Mouse (Mus musculus): ENCODE measurements around the gene Smco1. TPM values are rescaled to one million over a fixed set of nuclear protein-coding genes. Genes with fewer than 3 reads are reported as not detected.
"Not testable (repeated sequence)": the region's sequence is repeated elsewhere in the genome, so short reads cannot be mapped to it uniquely, and the experiment has no call there.

Smco1 gene
- polyA plus RNA-seq (2015; fragmentation: Nextera tagmentation; extraction: Ambion mirVana): not detected in 2 replicates

DNA sequence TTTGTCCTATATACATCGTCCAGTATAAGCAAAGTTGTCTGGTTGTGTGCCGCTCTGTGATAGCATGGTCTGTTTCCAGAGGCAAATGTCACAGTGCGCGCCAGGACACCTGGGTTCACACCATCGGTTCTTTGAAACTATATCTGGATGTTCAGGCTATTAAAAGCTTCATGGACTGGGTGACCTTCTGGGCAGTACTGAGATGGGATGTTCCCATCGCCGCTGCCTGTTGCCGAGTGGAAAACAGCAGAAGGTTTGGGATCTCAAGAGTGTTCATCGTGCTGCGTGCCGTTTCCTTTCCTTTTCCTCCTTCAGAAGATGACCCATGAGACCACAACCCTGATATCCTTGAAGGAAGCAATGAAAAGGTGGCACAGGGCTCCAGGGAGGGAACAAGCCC lies at the start of gene Smco1:
TSS of gene Smco1 (plus strand) at position 178 of the 400 bp plus-strand sequence.
- no peaks in the 10 kb centered on the region for H3K36me3 ChIP-seq (ENCODE audit: control insufficient read depth, insufficient read depth, low read length)
- H3K9ac ChIP-seq (ENCODE audit: low read depth, low read length): no peak within 1 kb of the TSS
- 88% methylated on average over 11 of the region's 11 CpGs for WGBS
- H3K27me3 ChIP-seq (replicated peaks; ENCODE audit: control insufficient read depth, insufficient read depth, low read length): no peaks in the 10 kb centered on the region
- no peak within 1 kb of the TSS for H3K27ac ChIP-seq (ENCODE audit: low read depth, low read length)
- no peaks in the 10 kb centered on the region for H3K9me3 ChIP-seq (ENCODE audit: control insufficient read depth, low read length)
- no peak within 1 kb of the TSS for H3K4me2 ChIP-seq (ENCODE audit: low read length)
- H3K4me1 ChIP-seq (ENCODE audit: control insufficient read depth, insufficient read depth, low read depth, low read length): no peaks in the 10 kb centered on the region
- H3K4me3 ChIP-seq (ENCODE audit: low read length): no peak within 1 kb of the TSS
- ATAC-seq: no peak

DNA sequence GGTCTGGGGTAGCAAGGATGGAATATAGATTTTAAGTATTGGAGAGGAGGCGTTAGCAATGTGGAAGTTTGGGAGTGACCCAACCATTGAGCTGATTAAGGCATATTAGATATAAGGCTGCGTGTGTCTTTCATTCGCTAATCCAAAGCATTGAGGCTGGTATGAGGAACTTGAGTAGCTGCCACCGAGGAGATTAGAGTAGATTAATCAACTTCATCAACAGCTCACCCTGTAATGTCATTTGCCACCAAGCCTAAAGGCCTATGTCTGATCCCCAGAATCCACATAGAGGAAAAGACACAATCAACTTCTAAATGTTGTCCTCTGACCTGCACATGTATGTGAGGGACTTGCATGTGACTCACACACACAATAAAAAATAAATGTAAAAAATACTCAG lies 49.5 kb upstream of the Smco1 start:
- Histone ChIP-seq H3K27ac (ENCODE audit: low read depth, low read length) (no peak overlapping the region), H3K4me3 (ENCODE audit: low read length) (no peak overlapping the region), H3K36me3 (ENCODE audit: control insufficient read depth, insufficient read depth, low read length) (no peaks in the 10 kb centered on the region), H3K27me3 (replicated peaks; ENCODE audit: control insufficient read depth, insufficient read depth, low read length) (no peaks in the 10 kb centered on the region), H3K4me2 (ENCODE audit: low read length) (no peak overlapping the region), H3K4me1 (ENCODE audit: control insufficient read depth, insufficient read depth, low read depth, low read length) (no peaks in the 10 kb centered on the region), H3K9ac (ENCODE audit: low read depth, low read length) (no peak overlapping the region), H3K9me3 (ENCODE audit: control insufficient read depth, low read length) (no peaks in the 10 kb centered on the region)
- WGBS: 83% methylated on average over 4 of the region's 4 CpGs
- ATAC-seq: no peak

DNA sequence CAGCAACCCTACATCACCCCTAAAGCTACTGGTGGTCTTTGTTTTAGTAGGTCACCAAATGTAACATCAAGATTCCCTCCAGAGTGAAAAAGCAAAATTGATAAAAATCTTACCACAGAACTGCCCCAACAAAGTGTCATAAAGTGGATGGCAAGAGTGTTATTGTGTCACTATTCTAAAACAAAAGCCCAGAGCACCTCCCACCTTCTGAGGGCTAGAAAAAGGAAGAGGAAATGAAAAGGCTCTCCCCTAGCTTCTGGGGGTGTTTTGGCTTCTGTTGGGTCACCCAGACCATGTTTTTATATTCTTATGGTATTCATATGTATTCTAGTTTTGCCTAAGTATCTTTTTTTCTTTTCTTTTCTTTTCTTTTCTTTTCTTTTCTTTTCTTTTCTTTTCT lies 48.9 kb upstream of the Smco1 start:
- no peaks in the 10 kb centered on the region for H3K27me3 ChIP-seq (replicated peaks; ENCODE audit: control insufficient read depth, insufficient read depth, low read length)
- no peak overlapping the region for H3K27ac ChIP-seq (ENCODE audit: low read depth, low read length)
- no peak overlapping the region for H3K4me3 ChIP-seq (ENCODE audit: low read length)
- no peak overlapping the region for H3K4me2 ChIP-seq (ENCODE audit: low read length)
- no peaks in the 10 kb centered on the region for H3K9me3 ChIP-seq (ENCODE audit: control insufficient read depth, low read length)
- no peaks in the 10 kb centered on the region for H3K36me3 ChIP-seq (ENCODE audit: control insufficient read depth, insufficient read depth, low read length)
- no peaks in the 10 kb centered on the region for H3K4me1 ChIP-seq (ENCODE audit: control insufficient read depth, insufficient read depth, low read depth, low read length)
- H3K9ac ChIP-seq (ENCODE audit: low read depth, low read length): no peak overlapping the region
- ATAC-seq: no peak

DNA sequence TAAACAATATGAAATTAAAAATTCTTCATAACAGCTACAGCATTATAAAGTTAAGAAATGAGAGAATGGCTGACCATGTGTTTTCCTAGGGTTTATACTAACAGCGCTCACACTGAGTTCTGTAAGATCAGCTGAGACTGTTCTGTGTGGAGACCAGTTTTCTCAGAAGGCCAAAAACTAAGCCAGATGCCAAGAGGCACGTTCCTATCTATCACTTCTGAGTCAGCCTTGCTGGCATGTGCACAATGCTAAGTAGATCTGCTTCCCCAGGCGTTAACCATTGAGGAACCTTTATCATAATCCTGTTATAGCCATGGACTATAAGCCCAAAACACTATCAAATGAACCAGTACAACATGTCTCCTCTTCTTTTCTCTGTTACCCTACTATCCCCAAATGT lies 39.2 kb upstream of the Smco1 start:
- H3K4me2 ChIP-seq (ENCODE audit: low read length); H3K4me3 ChIP-seq (ENCODE audit: low read length); H3K9ac ChIP-seq (ENCODE audit: low read depth, low read length); H3K9me3 ChIP-seq (ENCODE audit: control insufficient read depth, low read length); H3K27ac ChIP-seq (ENCODE audit: low read depth, low read length); H3K36me3 ChIP-seq (ENCODE audit: control insufficient read depth, insufficient read depth, low read length); H3K4me1 ChIP-seq (ENCODE audit: control insufficient read depth, insufficient read depth, low read depth, low read length); H3K27me3 ChIP-seq (replicated peaks; ENCODE audit: control insufficient read depth, insufficient read depth, low read length); ATAC-seq: not testable (repeated sequence)
- WGBS: 82% methylated on average over 3 of the region's 3 CpGs

DNA sequence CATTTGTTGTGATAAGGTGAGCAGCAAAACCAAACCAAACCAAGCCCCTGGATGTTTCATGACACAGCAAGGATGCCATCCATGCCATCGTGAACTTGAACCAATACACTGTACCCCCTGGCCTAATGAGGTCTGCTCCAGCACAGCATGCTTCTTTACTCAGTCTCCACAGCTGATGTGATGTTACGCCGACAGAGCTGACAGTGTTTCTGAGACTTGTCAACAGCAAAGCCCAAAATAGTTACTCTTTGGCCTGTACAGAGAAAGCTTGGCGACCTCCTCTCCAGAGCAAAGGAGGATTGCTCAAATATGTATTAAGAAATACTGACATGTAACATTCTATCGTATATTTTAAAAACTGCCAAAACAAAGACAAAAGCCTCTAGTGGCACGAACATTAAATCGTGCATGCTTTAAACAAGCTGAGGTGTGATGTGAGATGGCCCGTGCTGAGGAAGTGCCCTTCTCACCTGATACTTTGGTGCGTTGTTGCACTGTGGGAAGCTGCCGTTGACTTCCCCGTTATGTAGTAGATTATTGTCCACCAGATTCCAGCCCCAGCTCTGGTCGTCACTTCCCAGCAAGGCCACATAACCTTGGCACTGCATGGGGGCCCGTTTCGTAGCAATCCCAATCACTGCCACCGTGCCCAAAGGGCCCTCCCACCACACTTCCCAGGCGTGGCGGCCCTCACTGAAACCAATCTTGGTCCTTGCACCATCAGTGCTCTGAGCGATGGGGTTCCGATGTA lies 33.2 kb upstream of the Smco1 start:
- H3K4me3 ChIP-seq (ENCODE audit: low read length): no peak overlapping the region
- no peak overlapping the region for H3K27ac ChIP-seq (ENCODE audit: low read depth, low read length)
- H3K27me3 ChIP-seq (replicated peaks; ENCODE audit: control insufficient read depth, insufficient read depth, low read length): no peaks in the 10 kb centered on the region
- H3K4me2 ChIP-seq (ENCODE audit: low read length): no peak overlapping the region
- 92% methylated on average over 19 of the region's 19 CpGs for WGBS
- no peak for ATAC-seq
- no peaks in the 10 kb centered on the region for H3K9me3 ChIP-seq (ENCODE audit: control insufficient read depth, low read length)
- peaks cover 7% of the 10 kb centered on the region; the same call in 1 of the 2 replicates for H3K36me3 ChIP-seq (ENCODE audit: control insufficient read depth, insufficient read depth, low read length)
- H3K4me1 ChIP-seq (ENCODE audit: control insufficient read depth, insufficient read depth, low read depth, low read length): no peaks in the 10 kb centered on the region
- no peak overlapping the region for H3K9ac ChIP-seq (ENCODE audit: low read depth, low read length)

DNA sequence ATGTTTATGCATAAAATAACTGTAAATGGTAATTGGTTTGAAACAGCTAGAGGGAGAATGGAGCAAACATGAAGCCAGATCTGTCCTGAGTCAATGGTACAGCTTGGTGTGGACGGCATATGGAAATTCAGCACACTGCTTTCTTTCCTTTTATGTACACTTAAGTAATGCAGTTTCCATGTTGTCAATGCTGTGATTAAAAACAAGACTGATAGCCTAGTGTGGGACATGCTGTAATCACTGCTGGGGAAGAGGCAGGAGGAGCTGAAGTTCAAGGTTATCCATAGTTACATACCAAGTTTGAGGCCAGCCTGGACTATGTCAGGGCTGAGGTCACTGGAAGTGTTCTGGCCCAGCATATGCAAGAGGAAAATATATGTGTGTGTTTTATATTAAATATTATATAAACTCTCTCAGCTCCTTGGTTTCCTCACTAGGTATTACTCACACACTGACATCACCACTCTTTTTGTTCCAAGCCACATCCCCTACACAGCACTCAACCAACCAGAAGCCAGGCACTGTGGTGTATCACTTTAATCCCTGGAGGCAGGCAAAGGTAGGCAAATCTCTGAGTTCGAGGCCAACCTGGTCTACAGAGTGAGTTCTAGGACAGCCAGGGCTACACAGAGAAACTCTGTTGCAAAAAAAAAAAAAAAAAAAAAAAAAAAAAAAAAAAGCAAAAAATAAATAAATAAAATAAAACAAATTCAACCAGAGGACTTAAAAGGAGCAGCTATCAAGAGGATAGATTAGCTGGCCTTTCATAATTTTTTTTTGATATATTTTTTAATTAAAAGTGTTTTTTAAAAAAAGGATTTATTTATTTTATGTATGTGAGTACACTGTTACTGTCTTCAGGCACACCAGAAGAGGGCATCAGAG lies 31.6 kb upstream of the Smco1 start:
- H3K9ac ChIP-seq (ENCODE audit: low read depth, low read length): no peak overlapping the region
- no peak overlapping the region for H3K4me2 ChIP-seq (ENCODE audit: low read length)
- peaks cover under 1% of the 10 kb centered on the region for H3K4me1 ChIP-seq (ENCODE audit: control insufficient read depth, insufficient read depth, low read depth, low read length)
- no peaks in the 10 kb centered on the region for H3K9me3 ChIP-seq (ENCODE audit: control insufficient read depth, low read length)
- no peak overlapping the region for H3K27ac ChIP-seq (ENCODE audit: low read depth, low read length)
- ATAC-seq: no peak
- whole genome bisulfite sequencing: 87% methylated on average over 2 of the region's 2 CpGs
- H3K36me3 ChIP-seq (ENCODE audit: control insufficient read depth, insufficient read depth, low read length): peaks cover 7% of the 10 kb centered on the region; the same call in 1 of the 2 replicates
- no peak overlapping the region for H3K4me3 ChIP-seq (ENCODE audit: low read length)
- no peaks in the 10 kb centered on the region for H3K27me3 ChIP-seq (replicated peaks; ENCODE audit: control insufficient read depth, insufficient read depth, low read length)

DNA sequence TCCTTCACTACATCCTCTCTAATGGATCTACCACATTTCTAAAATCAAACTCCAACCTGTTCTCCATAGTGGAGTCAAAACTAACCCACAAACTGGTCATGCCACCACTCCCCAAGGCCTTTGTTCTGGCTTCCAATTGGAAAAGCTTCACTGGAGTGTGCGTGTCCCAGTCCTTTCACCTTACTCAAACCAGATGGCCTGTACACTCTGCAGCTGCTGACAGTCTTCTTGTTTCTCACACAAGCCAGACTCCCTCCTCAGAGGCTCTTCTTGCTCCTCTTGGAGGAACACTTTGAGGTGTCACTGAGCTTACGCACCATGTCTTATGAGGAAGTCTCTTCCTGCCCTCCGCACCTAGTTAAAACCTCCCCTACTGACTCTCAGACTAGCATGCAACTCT lies 27.4 kb upstream of the Smco1 start:
- no peak overlapping the region for H3K4me2 ChIP-seq (ENCODE audit: low read length)
- H3K27ac ChIP-seq (ENCODE audit: low read depth, low read length): no peak overlapping the region
- H3K27me3 ChIP-seq (replicated peaks; ENCODE audit: control insufficient read depth, insufficient read depth, low read length): no peaks in the 10 kb centered on the region
- no peak for ATAC-seq
- no peak overlapping the region for H3K4me3 ChIP-seq (ENCODE audit: low read length)
- H3K4me1 ChIP-seq (ENCODE audit: control insufficient read depth, insufficient read depth, low read depth, low read length): peaks cover 24% of the 10 kb centered on the region
- no peak overlapping the region for H3K9ac ChIP-seq (ENCODE audit: low read depth, low read length)
- H3K9me3 ChIP-seq (ENCODE audit: control insufficient read depth, low read length): no peaks in the 10 kb centered on the region
- H3K36me3 ChIP-seq (ENCODE audit: control insufficient read depth, insufficient read depth, low read length): no peaks in the 10 kb centered on the region
- WGBS: 88% methylated on average over 3 of the region's 3 CpGs

DNA sequence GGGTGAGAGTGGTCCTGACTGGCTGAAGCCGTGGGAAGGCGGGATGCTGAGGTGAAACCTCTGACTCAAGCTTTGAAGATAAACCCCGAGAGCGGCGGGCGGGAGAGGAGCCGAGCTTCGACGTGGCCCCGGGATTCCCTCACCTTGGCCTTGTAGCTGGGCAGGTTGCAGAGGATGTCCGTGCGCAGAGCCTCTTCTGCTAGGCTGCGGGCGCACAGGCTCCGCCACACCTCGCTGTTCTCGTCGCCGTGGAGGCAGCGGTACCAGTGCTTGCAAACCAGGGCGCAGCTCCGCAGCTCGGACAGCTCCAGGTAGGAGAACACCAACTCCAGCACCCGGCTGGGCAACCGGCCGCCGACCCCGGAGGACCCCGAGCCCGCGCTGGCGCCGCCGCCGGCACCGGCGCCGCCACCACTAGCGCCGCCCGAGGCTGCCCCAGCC lies 24.9 kb upstream of the Smco1 start:
- Histone ChIP-seq H3K4me3 (ENCODE audit: low read length) (peak overlapping the region; percentile 99), H3K4me2 (ENCODE audit: low read length) (peak overlapping the region; percentile 81), H3K9me3 (ENCODE audit: control insufficient read depth, low read length) (no peaks in the 10 kb centered on the region), H3K27ac (ENCODE audit: low read depth, low read length) (peak overlapping the region; percentile 95), H3K27me3 (replicated peaks; ENCODE audit: control insufficient read depth, insufficient read depth, low read length) (no peaks in the 10 kb centered on the region), H3K9ac (ENCODE audit: low read depth, low read length) (peak overlapping the region; percentile 96), H3K4me1 (ENCODE audit: control insufficient read depth, insufficient read depth, low read depth, low read length) (peaks cover 24% of the 10 kb centered on the region), H3K36me3 (ENCODE audit: control insufficient read depth, insufficient read depth, low read length) (no peaks in the 10 kb centered on the region)
- peak; percentile 53; the same call in 1 of the 2 replicates for ATAC-seq
- WGBS: 0% methylated on average over 41 of the region's 41 CpGs

DNA sequence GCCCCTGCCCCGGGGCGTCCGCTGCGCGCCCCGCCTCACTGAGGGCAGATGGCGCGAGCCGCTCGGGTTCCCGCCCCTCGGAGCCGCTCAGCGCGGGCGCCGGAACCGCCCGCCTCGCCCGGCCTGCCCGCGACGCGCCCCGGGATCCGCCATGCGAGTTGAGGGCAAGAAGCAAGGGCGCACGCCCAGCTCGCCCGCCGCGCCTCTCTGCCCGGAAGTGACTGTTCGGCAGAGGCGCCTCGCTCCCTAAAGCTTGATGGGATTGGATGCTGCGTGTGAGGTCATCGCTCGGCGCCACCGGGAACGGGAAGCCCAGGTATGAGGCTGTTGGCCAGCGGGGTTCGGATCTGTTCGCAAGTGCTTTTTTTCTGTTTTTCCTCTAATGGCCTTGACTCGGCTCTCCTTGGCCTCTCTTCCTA lies 24.3 kb upstream of the Smco1 start, which contains the start of the genes Fbxo45 and Wdr53:
TSS of gene Fbxo45 (minus strand) at position 207 of the 419 bp plus-strand sequence.
TSS of gene Wdr53 (plus strand) at position 276 of the 419 bp plus-strand sequence.
- Histone ChIP-seq H3K27ac (ENCODE audit: low read depth, low read length) (peak within 1 kb of the TSS; percentile 95), H3K4me3 (ENCODE audit: low read length) (peak within 1 kb of the TSS; percentile 99), H3K27me3 (replicated peaks; ENCODE audit: control insufficient read depth, insufficient read depth, low read length) (no peaks in the 10 kb centered on the region), H3K9ac (ENCODE audit: low read depth, low read length) (peak within 1 kb of the TSS; percentile 96), H3K9me3 (ENCODE audit: control insufficient read depth, low read length) (no peaks in the 10 kb centered on the region), H3K4me1 (ENCODE audit: control insufficient read depth, insufficient read depth, low read depth, low read length) (peaks cover 24% of the 10 kb centered on the region), H3K36me3 (ENCODE audit: control insufficient read depth, insufficient read depth, low read length) (peaks cover 3% of the 10 kb centered on the region; the same call in 1 of the 2 replicates), H3K4me2 (ENCODE audit: low read length) (peak within 1 kb of the TSS; percentile 81)
- peak; percentile 99 for ATAC-seq
- under 1% methylated on average over 47 of the region's 48 CpGs for WGBS
